Comparison of ENCODE assay signal across 9 mouse cellular contexts in the genomic region with DNA sequence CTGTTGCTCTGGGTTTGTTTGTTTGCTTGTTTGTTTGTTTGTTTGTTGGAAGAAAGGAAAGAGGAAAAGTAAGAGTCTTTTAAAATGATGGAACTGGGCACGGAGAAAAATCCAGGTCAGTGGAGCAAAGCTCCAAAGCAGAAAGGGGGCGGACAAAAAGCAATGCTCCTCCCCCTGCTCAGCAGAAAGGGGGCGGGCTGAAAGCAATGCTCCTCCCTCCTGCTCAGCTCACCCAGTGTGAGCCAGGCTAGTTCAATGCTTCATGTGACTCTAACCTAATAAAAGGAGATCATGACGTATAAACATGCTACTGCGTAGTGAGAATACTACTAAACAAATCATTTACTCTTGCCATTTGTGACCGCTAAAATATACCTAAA. TPM values are rescaled to one million over a fixed set of nuclear protein-coding genes. Genes with fewer than 3 reads are reported as not detected.
DNase-seq lines count a peak whose midpoint lies in the region; ATAC-seq lines count a peak whose summit lies in the region.
"Had no signal": no experiment of that assay in that cellular context is flagged by ENCODE, and none has a peak within 500 bp of the region (broad histone marks: within the 10 kb centered on the region; RNA-seq: fewer than 3 reads in every experiment).

No protein-coding gene starts in this region.

- H3K4me3 ChIP-seq in lung, embryonic 16.5 days (ENCODE audit: low read length): peak overlapping the region; percentile 19
- H3K4me3 ChIP-seq in forebrain, embryonic 12.5 days (replicated peaks): no peak overlapping the region; the same call in 1 of the 2 replicates
- peak overlapping the region; percentile 31 for H3K4me3 ChIP-seq in limb, embryonic 10.5 days

- H3K9ac ChIP-seq in lung, embryonic 16.5 days (ENCODE audit: low read length): no peak overlapping the region
- H3K9ac ChIP-seq in forebrain, embryonic 12.5 days: no peak overlapping the region
- H3K9ac ChIP-seq: liver, embryonic 14.5 days had no signal

- peak; percentile 70 for ATAC-seq in lung, embryonic 16.5 days (ENCODE audit: low read depth)
- ATAC-seq in forebrain, embryonic 12.5 days (ENCODE audit: low FRiP score): peak; percentile 44; the same call in 1 of the 2 replicates
- ATAC-seq in inflammation-experienced regulatory T-cells, adult 6 months: no peak

- H3K9me3 ChIP-seq in lung, embryonic 16.5 days (ENCODE audit: control insufficient read depth, low read length): no peaks in the 10 kb centered on the region
- H3K9me3 ChIP-seq in forebrain, embryonic 12.5 days: no peaks in the 10 kb centered on the region
- H3K9me3 ChIP-seq in limb, embryonic 10.5 days (replicated peaks): no peaks in the 10 kb centered on the region

- no peaks in the 10 kb centered on the region for H3K36me3 ChIP-seq in lung, embryonic 16.5 days (ENCODE audit: control insufficient read depth, insufficient read depth, low read length)
- no peaks in the 10 kb centered on the region for H3K36me3 ChIP-seq in forebrain, embryonic 12.5 days (replicated peaks)
- no peaks in the 10 kb centered on the region for H3K36me3 ChIP-seq in limb, embryonic 10.5 days

- peaks cover 6% of the 10 kb centered on the region; the same call in 1 of the 2 replicates for H3K4me1 ChIP-seq in lung, embryonic 16.5 days (replicated peaks; ENCODE audit: control insufficient read depth, insufficient read depth, low read length)
- H3K4me1 ChIP-seq in forebrain, embryonic 12.5 days: peaks cover 12% of the 10 kb centered on the region
- H3K4me1 ChIP-seq in limb, embryonic 10.5 days: peaks cover 9% of the 10 kb centered on the region; the same call in 1 of the 2 replicates

- H3K4me2 ChIP-seq in lung, embryonic 16.5 days (ENCODE audit: low read depth, low read length): peak overlapping the region; percentile 48
- peak overlapping the region; percentile 44 for H3K4me2 ChIP-seq in forebrain, embryonic 12.5 days

- WGBS in lung, embryonic 16.5 days: 50% methylated on average over 6 of the region's 6 CpGs
- whole genome bisulfite sequencing in forebrain, embryonic 12.5 days: 46% methylated on average over 6 of the region's 6 CpGs
- 35% methylated on average over 6 of the region's 6 CpGs for WGBS in limb, embryonic 10.5 days

- no peak for DNase-seq in lung, postnatal 36 days
- no peak for DNase-seq in limb, embryonic 10.5 days (ENCODE audit: low spot score)
- DNase-seq in retina, postnatal 1 day: peak; percentile 80
- DNase-seq in right cerebral cortex, postnatal 10 days (ENCODE audit: low spot score in 2 of 2): no peak
- DNase-seq in left cerebral cortex, postnatal 10 days (ENCODE audit: extremely low spot score in 1 of 2, low spot score in 2 of 2): no peak

- no peaks in the 10 kb centered on the region for H3K27me3 ChIP-seq in lung, embryonic 16.5 days (ENCODE audit: control insufficient read depth, insufficient read depth, low read depth, low read length)
- no peaks in the 10 kb centered on the region for H3K27me3 ChIP-seq in forebrain, embryonic 12.5 days
- no peaks in the 10 kb centered on the region for H3K27me3 ChIP-seq in limb, embryonic 10.5 days (ENCODE audit: low read depth, poor library complexity, severe bottlenecking)

- intact Hi-C loops in left cerebral cortex, postnatal 10 days (cut with DNase I): no loop called here

- no peak overlapping the region for H3K27ac ChIP-seq in lung, embryonic 16.5 days (ENCODE audit: low read length)
- peak overlapping the region; percentile 37; the same call in 1 of the 2 replicates for H3K27ac ChIP-seq in forebrain, embryonic 12.5 days
- peak overlapping the region; percentile 67 for H3K27ac ChIP-seq in limb, embryonic 10.5 days
- H3K27ac ChIP-seq: liver, embryonic 14.5 days had no signal

RNA-seq across cellular contexts. Expression of a gene that starts 36.1 kb away (rescaled TPM):
- polyA plus RNA-seq in lung, embryonic 16.5 days (2015; fragmentation: Nextera tagmentation; extraction: Ambion mirVana): 1.2 and 1.7 TPM in 2 replicates
- 5.3 and 5.7 TPM in 2 replicates for polyA plus RNA-seq in forebrain, embryonic 12.5 days (2016; fragmentation: Nextera tagmentation; extraction: Ambion mirVana)
- 0.66 and 0.67 TPM in 2 replicates for polyA plus RNA-seq in limb, embryonic 10.5 days (2016; fragmentation: Nextera tagmentation; extraction: Ambion mirVana)
- polyA plus RNA-seq in inflammation-experienced regulatory T-cells, adult 6 months (2017; shearing (Covaris generic)): under 1 TPM in 2 of 3 experiments, not detected in 1; 0.11 to 0.20 TPM
- 10 to 100 TPM; 69.4 to 71.9 TPM for total RNA-seq in left cerebral cortex, postnatal 10 days (2021)

RNA-seq across cellular contexts. Expression of a gene that starts 42.7 kb away (rescaled TPM):
- 10.2 and 15.2 TPM in 2 replicates for polyA plus RNA-seq in lung, embryonic 16.5 days (2015; fragmentation: Nextera tagmentation; extraction: Ambion mirVana)
- 12.9 and 17.3 TPM in 2 replicates for polyA plus RNA-seq in forebrain, embryonic 12.5 days (2016; fragmentation: Nextera tagmentation; extraction: Ambion mirVana)
- polyA plus RNA-seq in limb, embryonic 10.5 days (2016; fragmentation: Nextera tagmentation; extraction: Ambion mirVana): 6.6 and 8.3 TPM in 2 replicates
- polyA plus RNA-seq in inflammation-experienced regulatory T-cells, adult 6 months (2017; shearing (Covaris generic)): 10 to 100 TPM in 2 of 3 experiments, 1 to 10 TPM in 1; 3.3 to 14.3 (median 12.6) TPM
- total RNA-seq in left cerebral cortex, postnatal 10 days (2021): 100 to 1,000 TPM; 107 to 115 TPM
